Mouse (Mus musculus): ENCODE results near the gene Gm42715.
"Not testable (repeated sequence)": the region's sequence is repeated elsewhere in the genome, so short reads cannot be mapped to it uniquely, and the experiment has no call there.

Gene Gm42715

DNA sequence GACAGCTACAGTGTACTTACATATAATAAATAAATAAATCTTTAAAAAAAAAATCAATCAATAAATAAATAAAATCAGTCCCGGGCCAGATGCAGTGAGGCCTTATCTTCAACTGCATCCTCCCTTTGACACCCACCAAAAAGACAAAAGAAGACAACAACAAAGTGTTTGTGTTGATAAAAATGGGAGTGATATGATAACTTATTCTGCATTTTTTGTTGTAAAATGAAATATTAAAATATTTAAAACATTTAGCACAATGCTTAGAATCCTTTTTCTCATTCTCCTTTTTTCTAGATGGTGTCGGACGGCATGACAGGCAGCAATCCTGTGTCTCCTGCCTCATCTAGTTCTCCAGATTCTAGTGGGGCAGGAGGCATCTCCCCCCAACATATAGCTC lies at the start of gene Gm42715:
Gm42715 (plus strand) TSS at position 301 of the 400 bp plus-strand sequence.
- no peak for DNase-seq (ENCODE audit: low read depth, low spot score)

- DNase-seq (ENCODE audit: low read depth, low spot score), result no peak
Observed at GRCm38 (mm10) chr7:127470011-127470715, 49.2 kb upstream of the Gm42715 start.

DNA sequence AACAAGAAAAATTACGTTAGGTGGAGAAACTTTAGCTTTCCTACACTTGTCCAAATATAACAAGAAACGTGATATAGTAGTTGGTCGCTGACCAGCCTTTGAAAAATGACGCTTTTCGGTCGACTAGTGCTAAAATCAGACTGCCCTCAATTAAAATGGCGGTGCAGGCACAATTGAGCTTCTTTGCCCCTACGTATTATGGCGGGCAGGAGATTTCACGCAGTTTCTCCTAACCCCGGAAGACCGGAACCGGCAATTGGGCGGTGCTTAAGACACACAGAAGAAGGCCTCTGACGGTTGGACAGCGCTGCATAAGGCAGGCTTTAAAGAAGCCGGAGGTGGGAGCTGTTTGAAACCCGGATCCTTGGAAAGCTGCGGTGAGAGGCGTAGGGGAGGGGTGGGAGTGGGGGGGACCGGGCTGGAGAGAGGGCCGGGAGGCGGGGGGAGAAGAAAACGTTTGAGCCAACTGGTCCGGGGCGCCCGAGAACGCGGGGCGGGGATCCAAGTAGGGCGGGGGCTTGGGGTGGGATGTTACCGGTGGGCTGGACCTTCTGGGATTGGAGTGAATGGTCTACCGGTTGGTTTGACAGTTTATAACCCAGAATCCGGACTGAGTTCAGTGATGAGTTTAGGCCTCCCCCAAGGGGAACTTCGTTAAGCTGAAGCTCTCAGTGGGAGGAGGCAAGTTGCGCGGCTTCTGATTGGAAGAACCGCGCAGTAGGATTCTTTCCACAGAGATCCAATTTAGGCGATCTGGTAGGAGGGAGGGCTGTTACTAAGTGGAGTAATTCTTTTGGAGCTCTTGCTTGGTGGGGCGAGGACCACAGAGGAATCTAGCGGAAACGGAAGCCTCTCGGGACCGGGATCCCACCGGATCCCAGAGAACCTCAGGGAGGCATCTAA lies 48.4 kb upstream of the Gm42715 start:
- peak; percentile 91 for DNase-seq (ENCODE audit: low read depth, low spot score)

DNA sequence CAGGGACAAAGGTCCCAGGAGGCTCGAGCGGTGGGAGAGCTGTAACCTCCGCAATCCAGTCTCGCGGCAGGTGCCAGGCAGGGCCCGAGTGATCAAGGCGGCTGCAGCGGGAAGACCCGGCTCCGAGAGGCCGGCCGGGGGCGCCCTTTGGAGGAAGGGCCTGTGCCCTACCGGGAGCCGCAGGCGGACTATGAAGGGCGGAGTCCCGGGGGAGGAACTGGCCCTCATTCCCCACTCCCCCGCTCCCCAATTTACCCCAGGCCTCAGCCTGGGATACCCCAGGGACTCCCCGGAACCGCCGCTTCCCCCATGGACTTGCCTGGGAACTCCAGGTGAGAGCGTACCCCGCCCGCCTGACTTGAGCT lies 47.8 kb upstream of the Gm42715 start:
- no peak for DNase-seq (ENCODE audit: low read depth, low spot score)

DNA sequence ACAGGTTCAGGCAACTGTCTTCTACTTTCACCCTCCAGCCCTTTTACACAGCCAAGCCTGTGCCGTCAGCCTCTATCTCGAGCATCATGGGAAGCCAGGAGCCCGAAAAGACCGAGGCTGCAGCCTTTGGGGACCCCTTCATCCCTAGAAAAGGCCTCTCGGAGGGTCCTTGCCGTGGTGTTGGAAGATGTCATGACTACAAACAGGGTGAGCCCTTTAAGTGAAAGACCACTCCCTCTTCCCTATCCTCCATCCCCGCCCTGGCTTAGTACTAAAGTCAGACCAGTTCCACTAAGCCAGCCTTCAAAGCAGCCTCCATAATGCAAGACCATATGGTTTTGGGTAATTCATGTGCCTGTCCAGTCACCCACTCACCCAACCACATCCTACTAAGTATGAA lies 47.3 kb upstream of the Gm42715 start:
- no peak for DNase-seq (ENCODE audit: low read depth, low spot score)

GRCm38 (mm10) chr7:127473705-127474104 lies 45.7 kb upstream of the Gm42715 start:
- no peak for DNase-seq (ENCODE audit: low read depth, low spot score)

DNA sequence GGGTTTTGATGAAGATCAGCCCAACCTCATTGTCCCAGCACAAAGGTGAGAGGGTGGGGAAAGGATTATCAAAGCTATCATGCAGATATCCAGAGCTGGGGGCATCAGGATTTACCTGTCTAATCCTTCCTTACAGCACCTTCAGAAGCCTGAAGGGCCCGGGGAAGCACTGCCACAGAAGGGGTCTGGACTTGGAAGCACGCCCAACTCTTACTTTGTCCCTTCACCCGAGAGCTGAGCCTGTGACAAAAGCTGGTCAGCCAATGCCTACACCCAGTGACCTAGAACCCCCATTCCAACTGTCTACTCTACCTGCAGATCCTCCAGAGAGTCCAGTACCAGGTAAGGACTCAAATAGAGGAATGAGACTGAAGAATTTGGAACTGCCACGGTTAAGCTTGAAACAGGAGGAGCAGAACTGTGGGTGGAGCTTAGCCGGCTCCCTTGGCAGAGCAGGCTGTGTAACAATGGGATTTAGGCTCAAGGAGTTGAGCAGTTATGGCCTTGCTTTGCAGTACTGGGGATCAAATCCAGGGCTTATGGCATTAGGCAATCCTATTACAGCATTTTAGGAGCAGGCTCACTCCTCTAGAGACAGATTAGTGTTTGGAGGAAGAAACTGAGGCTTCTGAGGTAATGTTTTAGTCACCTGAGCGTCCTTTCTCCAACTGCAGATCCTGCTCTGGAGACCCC lies 44.9 kb upstream of the Gm42715 start:
- peak; percentile 57 for DNase-seq (ENCODE audit: low read depth, low spot score)

DNA sequence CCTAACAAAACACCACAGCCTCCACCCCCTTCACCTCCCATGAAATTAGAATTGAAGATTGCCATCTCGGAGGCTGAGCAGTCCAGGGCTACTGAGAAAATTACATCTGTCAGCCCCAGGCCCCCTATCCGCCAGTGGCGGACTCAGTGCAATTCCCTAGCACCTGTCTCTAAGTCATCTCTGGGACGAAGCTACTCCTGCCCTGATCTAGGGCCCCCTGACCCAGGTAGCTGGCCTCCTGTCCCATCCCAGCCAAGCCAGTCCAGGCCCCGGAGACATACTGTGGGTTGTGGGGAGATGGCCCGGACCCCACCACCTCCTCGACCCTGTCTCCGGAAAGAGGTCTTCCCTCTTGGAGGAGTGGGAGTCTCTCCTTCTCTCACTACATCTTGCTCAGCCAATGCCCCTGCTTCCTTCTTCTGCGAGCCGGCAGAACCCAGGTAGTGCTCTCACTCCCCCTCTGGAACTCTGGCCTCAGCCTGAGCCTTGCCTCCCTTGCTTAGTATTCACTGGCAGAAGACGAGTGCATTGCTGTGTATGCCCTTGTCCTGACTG lies 44.1 kb upstream of the Gm42715 start:
- DNase-seq (ENCODE audit: low read depth, low spot score), result no peak

GRCm38 (mm10) chr7:127476336-127476735 lies 43.0 kb upstream of the Gm42715 start:
- DNase-seq (ENCODE audit: low read depth, low spot score), result no peak

DNA sequence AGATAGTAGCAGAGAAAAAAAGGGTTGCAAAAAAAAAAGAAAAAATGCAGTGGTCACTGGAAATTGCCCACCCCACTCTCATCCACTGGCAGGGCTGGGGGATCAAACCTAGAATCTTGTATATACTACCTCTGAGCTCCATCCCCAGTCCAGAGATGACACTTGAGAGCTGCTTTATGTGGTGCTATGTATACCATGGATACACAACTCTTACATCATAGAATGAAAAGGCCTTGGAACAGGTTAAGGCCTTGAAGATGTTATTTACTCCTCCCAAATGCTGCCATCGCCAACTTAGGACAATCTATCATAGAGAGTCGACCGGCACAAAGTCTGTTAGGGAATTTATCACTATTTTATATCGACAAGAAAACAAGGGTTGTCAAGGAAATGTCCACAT lies 42.5 kb upstream of the Gm42715 start:
- DNase-seq (ENCODE audit: low read depth, low spot score), result no peak

- peak; percentile 99 for DNase-seq (ENCODE audit: low read depth, low spot score)
Observed at GRCm38 (mm10) chr7:127477687-127478634, 41.4 kb upstream of the Gm42715 start.

GRCm38 (mm10) chr7:127478635-127479317 lies 40.6 kb upstream of the Gm42715 start, which contains the start of gene Fbrs:
Fbrs (plus strand) TSS chr7:127479199.
- DNase-seq (ENCODE audit: low read depth, low spot score), result no peak

- DNase-seq (ENCODE audit: low read depth, low spot score), result no peak
Observed at GRCm38 (mm10) chr7:127479318-127480225, 39.8 kb upstream of the Gm42715 start.

GRCm38 (mm10) chr7:127480321-127480720 lies 39.1 kb upstream of the Gm42715 start:
- no peak for DNase-seq (ENCODE audit: low read depth, low spot score)

DNA sequence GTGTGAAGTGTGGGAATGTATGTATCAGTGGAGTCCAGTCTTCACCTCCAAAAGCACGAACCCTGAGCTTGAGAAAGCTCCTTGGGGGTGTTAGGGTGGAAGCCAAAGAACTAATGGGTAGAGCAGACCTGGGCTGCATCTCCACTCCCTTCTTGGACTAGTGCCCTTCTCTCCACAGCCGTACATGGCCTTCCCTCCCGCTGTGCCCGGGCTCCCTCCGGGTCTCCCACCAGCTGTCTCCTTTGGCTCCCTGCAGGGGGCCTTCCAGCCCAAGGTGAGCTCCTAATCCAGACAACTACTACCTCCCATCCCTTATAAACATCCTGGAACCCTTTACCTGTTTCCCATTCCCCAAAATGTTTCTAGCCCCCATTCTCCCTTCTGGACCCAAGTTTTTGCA lies 34.0 kb upstream of the Gm42715 start:
- DNase-seq (ENCODE audit: low read depth, low spot score), result no peak

- not testable (repeated sequence) for DNase-seq (ENCODE audit: low read depth, low spot score)
Observed at GRCm38 (mm10) chr7:127488364-127488763, 31.0 kb upstream of the Gm42715 start.

GRCm38 (mm10) chr7:127489982-127490381 lies 29.4 kb upstream of the Gm42715 start:
- DNase-seq (ENCODE audit: low read depth, low spot score), result no peak

DNA sequence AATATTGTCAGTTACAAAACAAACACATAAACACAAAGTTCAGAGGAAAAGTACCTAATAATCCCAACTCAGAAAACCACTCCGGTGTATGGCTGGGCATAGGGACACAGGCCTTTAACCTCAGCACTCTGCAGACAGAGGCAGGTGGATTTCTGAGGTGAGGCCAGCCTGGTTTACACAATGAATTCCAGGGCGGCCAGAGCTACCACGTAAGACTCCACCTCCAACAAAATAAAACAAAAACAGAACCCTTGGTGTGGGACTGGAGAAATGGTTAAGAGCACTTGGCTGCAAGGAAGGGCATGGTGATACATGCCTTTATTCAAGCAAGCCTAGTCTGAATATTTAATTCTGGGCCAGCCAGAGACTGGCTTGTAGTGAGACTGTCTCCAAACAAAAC lies 27.5 kb upstream of the Gm42715 start:
- DNase-seq (ENCODE audit: low read depth, low spot score), result no peak

DNA sequence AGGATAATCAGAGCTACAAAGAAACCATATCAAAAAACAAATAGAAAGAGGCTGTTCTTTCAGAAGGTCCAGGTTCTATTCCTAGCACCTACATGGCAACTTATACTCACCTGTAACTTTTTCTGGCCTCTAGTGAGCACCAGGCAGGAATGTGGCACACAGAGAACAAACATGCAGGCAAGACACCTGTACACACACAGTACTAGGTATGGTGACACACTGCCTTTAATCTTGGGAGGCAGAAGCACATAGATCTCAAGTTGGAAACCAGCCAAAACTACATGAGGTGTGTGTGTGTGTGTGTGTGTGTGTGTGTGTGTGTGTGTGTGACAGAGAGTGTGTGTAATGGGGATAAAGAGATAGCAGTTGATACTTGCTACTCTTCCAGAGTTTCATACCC lies 24.7 kb upstream of the Gm42715 start:
- DNase-seq (ENCODE audit: low read depth, low spot score), result no peak
